Mouse (Mus musculus) MEL-GATA-1-ER (cell line): Measurements from ENCODE around the gene Ankdd1b.

Experiments used
- DNase-seq: peaks from one replicate; pipeline ENCODE4 v3.0.0-alpha.2; 2012; ENCODE audit warnings: low read depth; ENCODE audit errors: extremely low read depth

Ankdd1b gene

GRCm38 (mm10) chr13:96454288-96454687 is 16.7 kb downstream of the Ankdd1b start:
- no peak for DNase-seq

GRCm38 (mm10) chr13:96452621-96453020 is 18.4 kb downstream of the Ankdd1b start:
- DNase-seq: no peak

GRCm38 (mm10) chr13:96451386-96452140 is 19.4 kb downstream of the Ankdd1b start:
- DNase-seq: no peak

GRCm38 (mm10) chr13:96450869-96451268 is 20.1 kb downstream of the Ankdd1b start:
- no peak for DNase-seq

- DNase-seq: no peak
Observed at GRCm38 (mm10) chr13:96450205-96450856, 20.7 kb downstream of the Ankdd1b start.

GRCm38 (mm10) chr13:96440436-96440835 is 30.6 kb downstream of the Ankdd1b start:
- no peak for DNase-seq

- DNase-seq: peak; percentile 30
Observed at GRCm38 (mm10) chr13:96436921-96437320, 34.1 kb downstream of the Ankdd1b start.

GRCm38 (mm10) chr13:96435793-96436192 is 35.2 kb downstream of the Ankdd1b start:
- DNase-seq: no peak

GRCm38 (mm10) chr13:96434899-96435331 is 36.1 kb downstream of the Ankdd1b start:
- DNase-seq: no peak

GRCm38 (mm10) chr13:96433648-96434190 is 37.3 kb downstream of the Ankdd1b start:
- DNase-seq: no peak

- DNase-seq: no peak
Observed at GRCm38 (mm10) chr13:96433041-96433440, 38.0 kb downstream of the Ankdd1b start.

- no peak for DNase-seq
Observed at GRCm38 (mm10) chr13:96432376-96432811, 38.6 kb downstream of the Ankdd1b start.

GRCm38 (mm10) chr13:96431595-96432156 is 39.3 kb downstream of the Ankdd1b start:
- peak; percentile 57 for DNase-seq

- no peak for DNase-seq
Observed at GRCm38 (mm10) chr13:96428531-96428930, 42.5 kb downstream of the Ankdd1b start.

- no peak for DNase-seq
Observed at GRCm38 (mm10) chr13:96426044-96426443, 45.0 kb downstream of the Ankdd1b start.

- no peak for DNase-seq
Observed at GRCm38 (mm10) chr13:96424496-96425274, 46.3 kb downstream of the Ankdd1b start.

GRCm38 (mm10) chr13:96421230-96421629 is 49.8 kb downstream of the Ankdd1b start:
- no peak for DNase-seq

- no peak for DNase-seq
Observed at GRCm38 (mm10) chr13:96418487-96418886, 52.5 kb downstream of the Ankdd1b start.

GRCm38 (mm10) chr13:96417261-96417813 is 53.7 kb downstream of the Ankdd1b start:
- DNase-seq: no peak

GRCm38 (mm10) chr13:96416380-96416779 is 54.6 kb downstream of the Ankdd1b start:
- no peak for DNase-seq

- no peak for DNase-seq
Observed at GRCm38 (mm10) chr13:96414384-96414783, 56.6 kb downstream of the Ankdd1b start.
